32 mouse cellular contexts compared by ENCODE assay signal in genomic region chr17:88383447-88383846, GRCm38 (mm10).
"Had no signal": no experiment of that assay in that cellular context is flagged by ENCODE, and none has a peak within 500 bp of the region (broad histone marks: within the 10 kb centered on the region; RNA-seq: fewer than 3 reads in every experiment).

No protein-coding gene starts in this region.

- H3K27me3 ChIP-seq: limb, embryonic 12.5 days; limb, embryonic 13.5 days; limb, embryonic 15.5 days; liver, embryonic 12.5 days; liver, embryonic 13.5 days; liver, embryonic 15.5 days; lung, embryonic 15.5 days; megakaryocyte, embryonic 14.5 days; midbrain, embryonic 15.5 days; neural tube, embryonic 12.5 days had no signal

- H3K9ac ChIP-seq: limb, embryonic 12.5 days; limb, embryonic 13.5 days; limb, embryonic 15.5 days; liver, embryonic 12.5 days; liver, embryonic 13.5 days; liver, embryonic 14.5 days; liver, embryonic 15.5 days; liver, postnatal 0 days; lung, embryonic 14.5 days; lung, embryonic 15.5 days; midbrain, embryonic 12.5 days; midbrain, embryonic 13.5 days; midbrain, embryonic 15.5 days; neural tube, embryonic 12.5 days had no signal

- H3K4me1 ChIP-seq: limb, embryonic 10.5 days; limb, embryonic 12.5 days; limb, embryonic 13.5 days; limb, embryonic 15.5 days; liver, embryonic 12.5 days; liver, embryonic 13.5 days; liver, embryonic 15.5 days; lung, embryonic 15.5 days; megakaryocyte, embryonic 14.5 days; midbrain, embryonic 10.5 days; midbrain, embryonic 12.5 days; midbrain, embryonic 13.5 days; midbrain, embryonic 15.5 days; neural tube, embryonic 12.5 days had no signal

- H3K27ac ChIP-seq: limb, embryonic 10.5 days; limb, embryonic 12.5 days; limb, embryonic 13.5 days; limb, embryonic 15.5 days; liver, embryonic 12.5 days; liver, embryonic 13.5 days; liver, embryonic 14.5 days; liver, embryonic 15.5 days; lung, embryonic 15.5 days; macrophage; midbrain, embryonic 10.5 days; midbrain, embryonic 12.5 days; midbrain, embryonic 13.5 days; midbrain, embryonic 15.5 days; neural tube, embryonic 12.5 days had no signal

- H3K4me3 ChIP-seq: limb, embryonic 10.5 days; limb, embryonic 12.5 days; limb, embryonic 13.5 days; limb, embryonic 15.5 days; liver, embryonic 12.5 days; liver, embryonic 13.5 days; liver, embryonic 15.5 days; lung, embryonic 15.5 days; megakaryocyte, embryonic 14.5 days; midbrain, embryonic 10.5 days; midbrain, embryonic 12.5 days; midbrain, embryonic 13.5 days; midbrain, embryonic 15.5 days; myocyte; neural tube, embryonic 12.5 days had no signal

- ATAC-seq: liver, embryonic 12.5 days; liver, postnatal 0 days; lung, postnatal 0 days; midbrain, embryonic 13.5 days; midbrain, embryonic 15.5 days; midbrain, embryonic 16.5 days had no signal

- H3K4me2 ChIP-seq: limb, embryonic 12.5 days; limb, embryonic 13.5 days; limb, embryonic 15.5 days; liver, embryonic 11.5 days; liver, embryonic 12.5 days; liver, embryonic 13.5 days; liver, embryonic 15.5 days; lung, embryonic 14.5 days; lung, embryonic 15.5 days; midbrain, embryonic 11.5 days; midbrain, embryonic 12.5 days; midbrain, embryonic 13.5 days; midbrain, embryonic 15.5 days; neural tube, embryonic 12.5 days had no signal

- H3K9me3 ChIP-seq: limb, embryonic 10.5 days; limb, embryonic 13.5 days; limb, embryonic 15.5 days; liver, embryonic 13.5 days; liver, embryonic 15.5 days; lung, embryonic 15.5 days; midbrain, embryonic 13.5 days; midbrain, embryonic 15.5 days had no signal

- H3K36me3 ChIP-seq: limb, embryonic 10.5 days; limb, embryonic 12.5 days; limb, embryonic 13.5 days; limb, embryonic 15.5 days; liver, embryonic 12.5 days; liver, embryonic 13.5 days; liver, embryonic 15.5 days; lung, embryonic 15.5 days; midbrain, embryonic 10.5 days; midbrain, embryonic 12.5 days; midbrain, embryonic 13.5 days; midbrain, embryonic 15.5 days; neural tube, embryonic 12.5 days had no signal

- DNase-seq: left cerebral cortex, postnatal 4 days; liver; liver, embryonic 13.5 days; liver, postnatal 0 days; lung, adult 18-20 months; lung, adult 2 months; lung, embryonic 14.5 days; lung, postnatal 10 days; lung, postnatal 14 days; lung, postnatal 36 days; lung, postnatal 4 days; midbrain, embryonic 14.5 days had no signal
